Mouse (Mus musculus): ENCODE measurements around the gene Mast4. TPM values are rescaled to one million over a fixed set of nuclear protein-coding genes. Genes with fewer than 3 reads are reported as not detected.
"Not testable (repeated sequence)": the region's sequence is repeated elsewhere in the genome, so short reads cannot be mapped to it uniquely, and the experiment has no call there.

The Mast4 gene
- total and polyA plus RNA-seq, 2 experiments, result 0.83 to 5.3 TPM

DNA sequence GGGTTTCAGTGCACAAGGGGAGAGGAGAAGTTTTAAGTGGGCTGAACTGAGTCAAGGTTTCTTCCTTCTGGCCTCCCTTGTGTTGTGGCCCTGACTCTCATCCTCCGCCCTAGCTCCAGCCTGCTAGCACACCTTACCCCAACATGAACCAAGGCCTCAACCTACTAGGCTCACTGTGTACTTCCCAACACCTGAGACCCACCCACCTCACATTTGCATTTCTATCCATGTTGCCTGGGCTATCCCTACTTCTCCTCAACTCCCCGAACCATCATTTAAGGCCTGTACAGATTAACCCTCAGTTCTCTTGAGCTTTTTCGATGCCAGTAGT, 589.1 kb downstream of the Mast4 start:
- Histone ChIP-seq H3K4me3 (ENCODE audit: insufficient read depth, low read depth, low read length) (no peak overlapping the region), H3K79me2 (ENCODE audit: control insufficient read depth, insufficient read depth, low read length) (no peaks in the 10 kb centered on the region), H3K27me3 (ENCODE audit: control insufficient read depth, insufficient read depth, low read length) (no peaks in the 10 kb centered on the region), H3K27ac (replicated peaks; ENCODE audit: insufficient read depth, low read depth, low read length) (no peak overlapping the region), H3K36me3 (ENCODE audit: control insufficient read depth, insufficient read depth, low read length) (peaks cover 23% of the 10 kb centered on the region), H3K4me1 (ENCODE audit: control insufficient read depth, insufficient read depth, low read length) (no peaks in the 10 kb centered on the region), H3K9ac (ENCODE audit: low read depth, low read length) (no peak overlapping the region)
- no peak for DNase-seq (ENCODE audit: extremely low read depth, low read depth, low spot score)
- TF ChIP-seq POLR2A (IDR thresholded peaks at IDR 0.05; ENCODE audit: extremely low read depth, insufficient read depth, low read length), result no peak
- TF ChIP-seq CTCF (IDR thresholded peaks at IDR 0.05; ENCODE audit: low read depth, low read length), result no peak
- WGBS, result 95% methylated on average over 3 of the region's 3 CpGs

- DNase-seq (ENCODE audit: extremely low read depth, low read depth, low spot score), result peak; percentile 32
- Histone ChIP-seq H3K79me2 (ENCODE audit: control insufficient read depth, insufficient read depth, low read length) (no peaks in the 10 kb centered on the region), H3K4me3 (ENCODE audit: insufficient read depth, low read depth, low read length) (no peak overlapping the region), H3K9ac (ENCODE audit: low read depth, low read length) (no peak overlapping the region), H3K27ac (replicated peaks; ENCODE audit: insufficient read depth, low read depth, low read length) (no peak overlapping the region), H3K4me1 (ENCODE audit: control insufficient read depth, insufficient read depth, low read length) (no peaks in the 10 kb centered on the region), H3K36me3 (ENCODE audit: control insufficient read depth, insufficient read depth, low read length) (peaks cover 25% of the 10 kb centered on the region), H3K27me3 (ENCODE audit: control insufficient read depth, insufficient read depth, low read length) (no peaks in the 10 kb centered on the region)
- 72% methylated on average over 9 of the region's 9 CpGs for WGBS
- TF ChIP-seq POLR2A (IDR thresholded peaks at IDR 0.05; ENCODE audit: extremely low read depth, insufficient read depth, low read length) (no peak), CTCF (IDR thresholded peaks at IDR 0.05; ENCODE audit: low read depth, low read length) (peak; percentile 76)
These were observed 589.6 kb downstream of the Mast4 start for GRCm38 (mm10) chr13:102744481-102745269.

- no peak overlapping the region for H3K4me3 ChIP-seq (ENCODE audit: insufficient read depth, low read depth, low read length)
- no peaks in the 10 kb centered on the region for H3K79me2 ChIP-seq (ENCODE audit: control insufficient read depth, insufficient read depth, low read length)
- no peak overlapping the region for H3K9ac ChIP-seq (ENCODE audit: low read depth, low read length)
- H3K4me1 ChIP-seq (ENCODE audit: control insufficient read depth, insufficient read depth, low read length), result no peaks in the 10 kb centered on the region
- no peak for DNase-seq (ENCODE audit: extremely low read depth, low read depth, low spot score)
- no peak overlapping the region for H3K27ac ChIP-seq (replicated peaks; ENCODE audit: insufficient read depth, low read depth, low read length)
- no peaks in the 10 kb centered on the region for H3K27me3 ChIP-seq (ENCODE audit: control insufficient read depth, insufficient read depth, low read length)
- TF ChIP-seq CTCF (IDR thresholded peaks at IDR 0.05; ENCODE audit: low read depth, low read length) (no peak), POLR2A (IDR thresholded peaks at IDR 0.05; ENCODE audit: extremely low read depth, insufficient read depth, low read length) (no peak)
- 95% methylated on average over 13 of the region's 13 CpGs for WGBS
- H3K36me3 ChIP-seq (ENCODE audit: control insufficient read depth, insufficient read depth, low read length), result peaks cover 35% of the 10 kb centered on the region
These were observed 594.4 kb downstream of the Mast4 start for GRCm38 (mm10) chr13:102739720-102740535.

- WGBS, result 94% methylated on average over 7 of the region's 7 CpGs
- H3K4me1 ChIP-seq (ENCODE audit: control insufficient read depth, insufficient read depth, low read length), result no peaks in the 10 kb centered on the region
- DNase-seq (ENCODE audit: extremely low read depth, low read depth, low spot score), result no peak
- no peaks in the 10 kb centered on the region for H3K79me2 ChIP-seq (ENCODE audit: control insufficient read depth, insufficient read depth, low read length)
- no peak overlapping the region for H3K9ac ChIP-seq (ENCODE audit: low read depth, low read length)
- H3K4me3 ChIP-seq (ENCODE audit: insufficient read depth, low read depth, low read length), result no peak overlapping the region
- H3K36me3 ChIP-seq (ENCODE audit: control insufficient read depth, insufficient read depth, low read length), result peaks cover 36% of the 10 kb centered on the region
- no peak for TF ChIP-seq POLR2A (IDR thresholded peaks at IDR 0.05; ENCODE audit: extremely low read depth, insufficient read depth, low read length)
- TF ChIP-seq CTCF (IDR thresholded peaks at IDR 0.05; ENCODE audit: low read depth, low read length), result no peak
- no peaks in the 10 kb centered on the region for H3K27me3 ChIP-seq (ENCODE audit: control insufficient read depth, insufficient read depth, low read length)
- H3K27ac ChIP-seq (replicated peaks; ENCODE audit: insufficient read depth, low read depth, low read length), result no peak overlapping the region
These were observed 596.5 kb downstream of the Mast4 start for GRCm38 (mm10) chr13:102737811-102738210.

DNA sequence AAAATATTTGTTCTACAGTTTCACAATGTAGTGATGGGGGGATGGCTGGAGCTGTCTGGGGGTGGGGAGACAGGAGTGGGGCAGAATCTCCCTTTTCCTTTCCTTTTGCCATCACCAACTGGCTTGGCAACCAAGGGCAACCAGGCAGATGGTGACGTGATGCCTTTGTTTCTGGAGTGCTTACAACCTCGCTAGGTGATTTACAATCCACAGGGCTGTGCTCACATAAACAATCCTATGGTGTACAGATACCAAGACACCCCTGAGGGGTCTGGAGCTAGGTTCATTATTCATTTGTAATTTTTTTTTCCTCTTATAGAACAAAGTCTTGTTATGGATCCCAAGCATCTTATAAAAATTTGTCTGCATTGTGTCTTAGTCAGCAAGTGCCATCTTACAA, 601.2 kb downstream of the Mast4 start:
- H3K4me3 ChIP-seq (ENCODE audit: insufficient read depth, low read depth, low read length), result no peak overlapping the region
- no peak overlapping the region for H3K27ac ChIP-seq (replicated peaks; ENCODE audit: insufficient read depth, low read depth, low read length)
- no peak overlapping the region for H3K9ac ChIP-seq (ENCODE audit: low read depth, low read length)
- DNase-seq (ENCODE audit: extremely low read depth, low read depth, low spot score), result no peak
- H3K4me1 ChIP-seq (ENCODE audit: control insufficient read depth, insufficient read depth, low read length), result no peaks in the 10 kb centered on the region
- WGBS, result 96% methylated on average over 2 of the region's 2 CpGs
- TF ChIP-seq POLR2A (IDR thresholded peaks at IDR 0.05; ENCODE audit: extremely low read depth, insufficient read depth, low read length) (no peak), CTCF (IDR thresholded peaks at IDR 0.05; ENCODE audit: low read depth, low read length) (no peak)
- H3K79me2 ChIP-seq (ENCODE audit: control insufficient read depth, insufficient read depth, low read length), result no peaks in the 10 kb centered on the region
- no peaks in the 10 kb centered on the region for H3K27me3 ChIP-seq (ENCODE audit: control insufficient read depth, insufficient read depth, low read length)
- H3K36me3 ChIP-seq (ENCODE audit: control insufficient read depth, insufficient read depth, low read length), result peaks cover 6% of the 10 kb centered on the region

DNA sequence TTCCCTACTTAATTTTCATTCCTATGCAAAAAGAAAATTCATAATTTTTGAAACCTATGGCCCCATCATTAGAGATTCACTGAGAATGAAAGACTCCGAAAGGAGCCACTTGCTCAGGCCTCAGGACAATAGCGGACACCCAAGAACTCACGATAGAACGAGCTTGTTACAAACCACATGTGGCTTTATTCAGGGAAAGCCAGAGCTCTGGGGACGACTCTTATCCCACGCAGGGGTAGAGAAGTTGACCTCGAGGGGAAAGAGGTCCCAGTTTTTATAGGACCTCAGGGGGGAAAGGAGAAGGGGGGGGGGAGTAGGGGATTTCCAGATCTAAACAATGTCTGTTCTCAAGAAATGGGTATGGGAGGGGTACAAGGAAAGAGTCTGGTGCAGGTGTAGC, 605.3 kb downstream of the Mast4 start:
- 91% methylated on average over 7 of the region's 7 CpGs for WGBS
- not testable (repeated sequence) for DNase-seq (ENCODE audit: extremely low read depth, low read depth, low spot score); H3K4me3 ChIP-seq (ENCODE audit: insufficient read depth, low read depth, low read length); H3K27me3 ChIP-seq (ENCODE audit: control insufficient read depth, insufficient read depth, low read length); H3K4me1 ChIP-seq (ENCODE audit: control insufficient read depth, insufficient read depth, low read length); H3K27ac ChIP-seq (replicated peaks; ENCODE audit: insufficient read depth, low read depth, low read length); H3K36me3 ChIP-seq (ENCODE audit: control insufficient read depth, insufficient read depth, low read length); H3K9ac ChIP-seq (ENCODE audit: low read depth, low read length); H3K79me2 ChIP-seq (ENCODE audit: control insufficient read depth, insufficient read depth, low read length)
